Mouse (Mus musculus) stomach, postnatal 0 days (tissue): ENCODE results near the gene Tysnd1.

ENCODE experiments used
- CTCF ChIP-seq: IDR thresholded peaks from 2 replicates; pipeline ENCODE4 v1.5.1; 2016; ENCODE audit warnings: antibody characterized with exemption, low read depth, mild to moderate bottlenecking, moderate library complexity
- EP300 ChIP-seq: optimal IDR thresholded peaks from 2 replicates; pipeline ENCODE3; 2016; ENCODE audit warnings: antibody characterized with exemption

GRCm38 (mm10) chr10:61680015-61680913, 15.1 kb upstream of the Tysnd1 start, which contains the start of gene Sar1a:
- TF ChIP-seq CTCF (no peak), EP300 (no peak)
